Mouse (Mus musculus): ENCODE results near the gene Lrfn4. TPM values are rescaled to one million over a fixed set of nuclear protein-coding genes. Genes with fewer than 3 reads are reported as not detected.

Lrfn4 gene
- total RNA-seq, 2 experiments from 2014 or later: 0.09 to 0.29 TPM

- no peak for ATAC-seq (ENCODE audit: poor library complexity, severe bottlenecking)
Measured at GRCm38 (mm10) chr19:4570237-4570613, 45.2 kb downstream of the Lrfn4 start.

GRCm38 (mm10) chr19:4569356-4570236 lies 45.9 kb downstream of the Lrfn4 start:
- no peak for ATAC-seq (ENCODE audit: poor library complexity, severe bottlenecking)

- ATAC-seq (ENCODE audit: poor library complexity, severe bottlenecking): no peak
Measured at GRCm38 (mm10) chr19:4568832-4569231, 46.6 kb downstream of the Lrfn4 start.

- no peak for ATAC-seq (ENCODE audit: poor library complexity, severe bottlenecking)
Measured at GRCm38 (mm10) chr19:4567665-4568064, 47.8 kb downstream of the Lrfn4 start.

GRCm38 (mm10) chr19:4566880-4567279 lies 48.6 kb downstream of the Lrfn4 start:
- no peak for ATAC-seq (ENCODE audit: poor library complexity, severe bottlenecking)

- no peak for ATAC-seq (ENCODE audit: poor library complexity, severe bottlenecking)
Measured at GRCm38 (mm10) chr19:4565678-4566077, 49.8 kb downstream of the Lrfn4 start.

Other genes starting within 250 kb of the Lrfn4 start
- gene Kdm2a, start 217.4 kb downstream of the Lrfn4 start, total RNA-seq (2015): 60.4 and 63.0 TPM in 2 replicates
- gene Kdm2a, start 217.4 kb downstream of the Lrfn4 start, total RNA-seq (2017): 54.7 and 72.5 TPM in 2 replicates
- not detected in 2 replicates for gene Rhod, start 176.2 kb downstream of the Lrfn4 start, total RNA-seq (2015)
- gene Rhod, start 176.2 kb downstream of the Lrfn4 start, total RNA-seq (2017): not detected in 2 replicates
- not detected in 2 replicates for gene Syt12, start 138.2 kb downstream of the Lrfn4 start, total RNA-seq (2015)
- not detected in 2 replicates for gene Syt12, start 138.2 kb downstream of the Lrfn4 start, total RNA-seq (2017)
- gene 2010003K11Rik, start 117.1 kb downstream of the Lrfn4 start, total RNA-seq (2015): not detected in 2 replicates
- gene 2010003K11Rik, start 117.1 kb downstream of the Lrfn4 start, total RNA-seq (2017): not detected in 2 replicates
- gene Pcx, start 105.2 kb downstream of the Lrfn4 start, total RNA-seq (2015): 0.22 and 0.64 TPM in 2 replicates
- gene Pcx, start 105.2 kb downstream of the Lrfn4 start, total RNA-seq (2017): 0.62 and 0.69 TPM in 2 replicates
- 18.4 and 23.4 TPM in 2 replicates for gene Rce1, start 10.0 kb upstream of the Lrfn4 start, total RNA-seq (2015)
- 12.4 and 20.0 TPM in 2 replicates for gene Rce1, start 10.0 kb upstream of the Lrfn4 start, total RNA-seq (2017)
- not detected in 2 replicates for gene Gm960, start 83.0 kb upstream of the Lrfn4 start, total RNA-seq (2015)
- gene Gm960, start 83.0 kb upstream of the Lrfn4 start, total RNA-seq (2017): not detected in 2 replicates
- gene Sptbn2, start 95.5 kb upstream of the Lrfn4 start, total RNA-seq (2015): not detected in 2 replicates
- not detected in 2 replicates for gene Sptbn2, start 95.5 kb upstream of the Lrfn4 start, total RNA-seq (2017)
- 13.3 and 14.9 TPM in 2 replicates for gene Rbm4b, start 140.8 kb upstream of the Lrfn4 start, total RNA-seq (2015)
- 10.8 and 14.2 TPM in 2 replicates for gene Rbm4b, start 140.8 kb upstream of the Lrfn4 start, total RNA-seq (2017)
- gene Rbm4, start 178.2 kb upstream of the Lrfn4 start, total RNA-seq (2015): 22.5 and 30.0 TPM in 2 replicates
- gene Rbm4, start 178.2 kb upstream of the Lrfn4 start, total RNA-seq (2017): 45.2 and 51.7 TPM in 2 replicates
- gene Gm21992, start 195.9 kb upstream of the Lrfn4 start, total RNA-seq (2015): 13.2 and 22.5 TPM in 2 replicates
- 34.1 and 52.3 TPM in 2 replicates for gene Gm21992, start 195.9 kb upstream of the Lrfn4 start, total RNA-seq (2017)
- 25.3 and 30.6 TPM in 2 replicates for gene Rbm14, start 196.0 kb upstream of the Lrfn4 start, total RNA-seq (2015)
- 13.1 and 13.8 TPM in 2 replicates for gene Rbm14, start 196.0 kb upstream of the Lrfn4 start, total RNA-seq (2017)
- gene Ccs, start 223.7 kb upstream of the Lrfn4 start, total RNA-seq (2015): 20.0 and 22.0 TPM in 2 replicates
- gene Ccs, start 223.7 kb upstream of the Lrfn4 start, total RNA-seq (2017): 24.1 and 26.6 TPM in 2 replicates
- not detected in 2 replicates for gene Ccdc87, start 223.7 kb upstream of the Lrfn4 start, total RNA-seq (2015)
- gene Ccdc87, start 223.7 kb upstream of the Lrfn4 start, total RNA-seq (2017): not detected in 2 replicates
- gene Ctsf, start 239.5 kb upstream of the Lrfn4 start, total RNA-seq (2015): 0.09 TPM in 1 of 2 replicates, not detected in the other
- gene Ctsf, start 239.5 kb upstream of the Lrfn4 start, total RNA-seq (2017): 0.08 and 0.44 TPM in 2 replicates